Mouse (Mus musculus): ENCODE data around the gene Fam151a.

DNA sequence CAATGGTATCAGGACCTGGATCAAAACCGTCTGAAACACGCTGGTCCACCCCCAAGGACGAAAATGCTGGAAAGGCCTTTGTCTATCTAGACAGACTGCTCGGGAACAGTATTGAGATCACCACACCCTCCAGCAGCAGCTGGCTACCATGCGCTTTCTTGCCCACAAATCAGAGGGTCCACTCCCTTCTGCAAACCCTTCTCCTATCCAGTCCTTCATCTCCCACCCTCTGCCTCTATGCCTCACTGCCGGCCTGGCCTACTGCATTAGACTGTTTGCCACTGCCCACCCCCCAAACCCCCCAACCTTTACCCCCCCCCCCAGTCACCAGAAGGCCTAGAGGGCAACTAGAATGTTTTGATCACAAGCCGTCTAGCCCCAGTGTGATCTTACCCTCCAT is 51.7 kb downstream of the Fam151a start:
- TF ChIP-seq CTCF (IDR thresholded peaks at IDR 0.05; ENCODE audit: low read depth) (no peak), EP300 (IDR thresholded peaks at IDR 0.05; ENCODE audit: low read depth) (no peak)

Data from liver, postnatal 0 days (tissue).